Mouse (Mus musculus): ENCODE data around the gene Gpm6b. TPM values are rescaled to one million over a fixed set of nuclear protein-coding genes. Genes with fewer than 3 reads are reported as not detected.

The Gpm6b gene
- polyA plus RNA-seq, 1 experiment from 2014 or later = 6.0 TPM

DNA sequence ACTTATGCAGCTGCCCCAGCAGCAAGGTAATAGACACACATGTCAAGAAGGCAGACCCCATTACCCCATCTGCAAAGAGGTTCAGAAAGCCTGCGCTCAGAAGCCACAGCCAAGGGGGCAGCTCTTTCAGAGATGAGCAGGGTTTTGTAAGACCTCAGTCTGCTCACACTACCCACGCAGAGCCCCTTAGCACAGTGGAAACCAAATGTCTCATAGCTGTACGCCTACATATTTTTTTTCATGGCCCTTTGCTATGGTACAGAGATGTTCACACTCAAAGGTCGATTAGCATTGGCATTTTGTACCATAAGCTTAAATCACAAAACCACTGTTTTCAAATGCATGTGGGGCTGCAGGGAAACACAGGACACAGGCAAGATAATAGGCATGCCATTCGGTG, 11.9 kb upstream of the Gpm6b start:
- ATAC-seq (ENCODE audit: insufficient number of reproducible peaks, insufficient read depth, low FRiP score, low read depth) = no peak
- H3K9me3 ChIP-seq (ENCODE audit: control insufficient read depth, low read length) = no peaks in the 10 kb centered on the region
- H3K4me1 ChIP-seq (ENCODE audit: control insufficient read depth in 2 of 2, insufficient read depth in 2 of 2, low read length in 2 of 2) = no peaks in the 10 kb centered on the region
- H3K9ac ChIP-seq (ENCODE audit: low read length) = no peak overlapping the region
- 71% methylated on average over 5 of the region's 5 CpGs for WGBS
- no peak overlapping the region for H3K4me2 ChIP-seq (ENCODE audit: low read length)
- H3K4me3 ChIP-seq (ENCODE audit: control insufficient read depth in 1 of 2, insufficient read depth in 1 of 2, low read depth in 1 of 2, low read length in 2 of 2) = no peak overlapping the region
- no peaks in the 10 kb centered on the region for H3K27me3 ChIP-seq (ENCODE audit: control insufficient read depth, insufficient read depth, low read length)
- no peak overlapping the region for H3K27ac ChIP-seq (replicated peaks in 1 of 2; ENCODE audit: control insufficient read depth in 1 of 2, insufficient read depth in 1 of 2, low read depth in 2 of 2, low read length in 2 of 2)
- H3K36me3 ChIP-seq (ENCODE audit: control insufficient read depth, insufficient read depth, low read length) = no peaks in the 10 kb centered on the region

DNA sequence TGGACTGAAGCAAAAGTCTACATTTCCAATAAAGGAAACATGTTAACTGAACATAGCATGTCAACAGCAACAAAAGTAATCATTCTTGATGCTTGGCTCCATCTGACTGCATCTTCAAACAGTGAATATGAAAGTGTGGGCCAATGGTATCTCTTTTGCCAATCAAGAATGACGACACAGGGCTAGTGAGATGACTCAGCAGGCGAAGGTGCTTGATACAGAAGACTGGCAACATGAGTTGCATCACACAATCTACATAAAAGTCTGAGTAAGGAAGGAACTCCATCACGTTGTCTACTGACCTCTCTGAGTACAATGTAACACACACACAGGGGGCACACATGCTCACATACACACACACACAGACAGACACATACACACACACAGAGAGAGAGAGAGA, 9.0 kb upstream of the Gpm6b start:
- Histone ChIP-seq H3K4me3 (ENCODE audit: control insufficient read depth in 1 of 2, insufficient read depth in 1 of 2, low read depth in 1 of 2, low read length in 2 of 2) (no peak overlapping the region), H3K27me3 (ENCODE audit: control insufficient read depth, insufficient read depth, low read length) (no peaks in the 10 kb centered on the region), H3K9ac (ENCODE audit: low read length) (no peak overlapping the region), H3K36me3 (ENCODE audit: control insufficient read depth, insufficient read depth, low read length) (no peaks in the 10 kb centered on the region), H3K9me3 (ENCODE audit: control insufficient read depth, low read length) (no peaks in the 10 kb centered on the region), H3K27ac (replicated peaks in 1 of 2; ENCODE audit: control insufficient read depth in 1 of 2, insufficient read depth in 1 of 2, low read depth in 2 of 2, low read length in 2 of 2) (no peak overlapping the region), H3K4me1 (ENCODE audit: control insufficient read depth in 2 of 2, insufficient read depth in 2 of 2, low read length in 2 of 2) (no peaks in the 10 kb centered on the region), H3K4me2 (ENCODE audit: low read length) (no peak overlapping the region)
- ATAC-seq (ENCODE audit: insufficient number of reproducible peaks, insufficient read depth, low FRiP score, low read depth) = no peak
- 52% methylated on average over 3 of the region's 3 CpGs for WGBS

DNA sequence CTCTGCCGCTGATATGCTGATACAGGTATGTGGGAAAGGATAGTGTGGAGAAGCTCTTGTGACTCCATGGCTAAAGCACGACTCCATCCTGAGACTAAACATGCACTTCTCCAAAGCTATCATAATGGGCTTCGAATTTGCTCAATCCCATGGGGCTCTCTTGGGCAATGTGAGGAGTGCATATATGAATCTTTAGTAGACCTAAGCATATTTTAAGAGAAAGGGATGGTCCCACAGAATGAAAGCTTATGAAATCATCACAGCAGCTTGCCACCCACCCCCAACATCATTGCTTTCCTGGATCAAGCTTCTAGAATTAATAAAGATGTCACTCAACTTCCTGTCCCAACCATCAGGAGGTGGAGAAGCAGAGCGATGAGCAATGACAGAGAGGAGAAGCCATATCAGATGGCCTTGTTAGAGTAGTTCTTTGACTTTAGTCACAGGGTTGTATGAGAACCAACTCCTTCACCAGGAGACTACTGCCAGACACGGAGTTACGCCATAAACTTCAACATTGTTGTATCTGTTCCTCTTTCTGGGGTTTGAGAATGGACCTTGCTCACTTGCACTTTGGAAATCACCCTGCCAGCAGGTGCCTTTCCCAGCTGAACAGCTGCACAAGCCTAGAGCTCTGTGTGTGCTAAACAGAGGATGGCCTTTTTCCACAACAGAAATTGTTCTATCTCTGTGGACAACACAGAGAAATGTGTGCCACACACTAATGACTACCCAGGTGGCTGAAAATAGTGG, 8.0 kb upstream of the Gpm6b start:
- Histone ChIP-seq H3K4me2 (ENCODE audit: low read length) (no peak overlapping the region), H3K9me3 (ENCODE audit: control insufficient read depth, low read length) (no peaks in the 10 kb centered on the region), H3K27ac (replicated peaks in 1 of 2; ENCODE audit: control insufficient read depth in 1 of 2, insufficient read depth in 1 of 2, low read depth in 2 of 2, low read length in 2 of 2) (no peak overlapping the region), H3K27me3 (ENCODE audit: control insufficient read depth, insufficient read depth, low read length) (no peaks in the 10 kb centered on the region), H3K4me3 (ENCODE audit: control insufficient read depth in 1 of 2, insufficient read depth in 1 of 2, low read depth in 1 of 2, low read length in 2 of 2) (no peak overlapping the region), H3K36me3 (ENCODE audit: control insufficient read depth, insufficient read depth, low read length) (no peaks in the 10 kb centered on the region), H3K9ac (ENCODE audit: low read length) (no peak overlapping the region), H3K4me1 (ENCODE audit: control insufficient read depth in 2 of 2, insufficient read depth in 2 of 2, low read length in 2 of 2) (no peaks in the 10 kb centered on the region)
- ATAC-seq (ENCODE audit: insufficient number of reproducible peaks, insufficient read depth, low FRiP score, low read depth) = no peak
- WGBS = 78% methylated on average over 6 of the region's 6 CpGs

DNA sequence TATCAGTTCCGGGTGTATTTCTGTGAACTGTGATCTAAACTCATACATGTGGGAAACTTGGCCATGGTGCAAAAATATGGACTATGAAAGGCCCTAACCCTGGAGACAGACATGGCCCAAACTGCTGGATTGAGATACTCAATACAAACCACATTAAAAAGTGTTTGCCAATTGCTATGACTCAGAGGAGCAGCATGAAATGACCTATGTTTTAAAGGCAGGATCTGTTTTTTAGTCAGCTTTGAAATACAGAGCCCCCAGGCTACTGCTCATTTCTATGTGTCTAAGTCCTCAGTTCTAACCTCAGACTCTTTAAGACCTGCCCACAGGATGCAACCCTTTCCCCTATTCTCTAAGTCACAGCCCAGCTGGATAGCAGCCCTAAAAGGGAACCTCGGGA, 2.6 kb upstream of the Gpm6b start:
- Histone ChIP-seq H3K27me3 (ENCODE audit: control insufficient read depth, insufficient read depth, low read length) (peaks cover 10% of the 10 kb centered on the region), H3K9me3 (ENCODE audit: control insufficient read depth, low read length) (no peaks in the 10 kb centered on the region), H3K4me2 (ENCODE audit: low read length) (no peak overlapping the region), H3K27ac (replicated peaks in 1 of 2; ENCODE audit: control insufficient read depth in 1 of 2, insufficient read depth in 1 of 2, low read depth in 2 of 2, low read length in 2 of 2) (no peak overlapping the region), H3K9ac (ENCODE audit: low read length) (no peak overlapping the region), H3K4me1 (ENCODE audit: control insufficient read depth in 2 of 2, insufficient read depth in 2 of 2, low read length in 2 of 2) (no peaks in the 10 kb centered on the region; a peak in 1 of 4 replicates), H3K4me3 (ENCODE audit: control insufficient read depth in 1 of 2, insufficient read depth in 1 of 2, low read depth in 1 of 2, low read length in 2 of 2) (no peak overlapping the region), H3K36me3 (ENCODE audit: control insufficient read depth, insufficient read depth, low read length) (no peaks in the 10 kb centered on the region)
- WGBS = 46% methylated on average over 2 of the region's 2 CpGs
- no peak for ATAC-seq (ENCODE audit: insufficient number of reproducible peaks, insufficient read depth, low FRiP score, low read depth)

DNA sequence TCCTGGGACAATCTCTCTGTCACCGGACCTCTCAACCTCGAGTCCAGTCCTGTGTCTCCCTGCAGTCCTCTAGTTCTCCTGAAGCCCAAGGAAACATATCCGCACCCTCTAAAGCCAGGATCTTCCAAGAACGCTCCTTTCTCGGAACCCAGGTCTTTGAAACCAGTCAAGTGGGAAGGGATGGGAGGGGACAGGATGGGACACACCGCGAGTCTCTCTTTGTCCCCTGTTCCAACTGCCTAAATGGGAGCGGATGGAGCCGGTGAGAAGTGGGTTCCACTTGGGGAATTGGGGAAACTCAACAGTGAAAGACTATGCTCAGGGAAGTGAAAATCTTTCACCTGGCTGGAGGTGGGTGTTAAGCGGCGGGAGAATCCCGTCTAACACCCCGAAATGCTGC, 809 bp downstream of the Gpm6b start:
- Histone ChIP-seq H3K36me3 (ENCODE audit: control insufficient read depth, insufficient read depth, low read length) (no peaks in the 10 kb centered on the region), H3K27me3 (ENCODE audit: control insufficient read depth, insufficient read depth, low read length) (peaks cover 10% of the 10 kb centered on the region), H3K4me2 (ENCODE audit: low read length) (peak overlapping the region; percentile 94), H3K9ac (ENCODE audit: low read length) (peak overlapping the region; percentile 64), H3K27ac (replicated peaks in 1 of 2; ENCODE audit: control insufficient read depth in 1 of 2, insufficient read depth in 1 of 2, low read depth in 2 of 2, low read length in 2 of 2) (no peak overlapping the region), H3K9me3 (ENCODE audit: control insufficient read depth, low read length) (no peaks in the 10 kb centered on the region), H3K4me3 (ENCODE audit: control insufficient read depth in 1 of 2, insufficient read depth in 1 of 2, low read depth in 1 of 2, low read length in 2 of 2) (peak overlapping the region; percentile 52 to 55), H3K4me1 (ENCODE audit: control insufficient read depth in 2 of 2, insufficient read depth in 2 of 2, low read length in 2 of 2) (no peaks in the 10 kb centered on the region; a peak in 1 of 4 replicates)
- 28% methylated on average over 13 of the region's 13 CpGs for WGBS
- ATAC-seq (ENCODE audit: insufficient number of reproducible peaks, insufficient read depth, low FRiP score, low read depth) = no peak

DNA sequence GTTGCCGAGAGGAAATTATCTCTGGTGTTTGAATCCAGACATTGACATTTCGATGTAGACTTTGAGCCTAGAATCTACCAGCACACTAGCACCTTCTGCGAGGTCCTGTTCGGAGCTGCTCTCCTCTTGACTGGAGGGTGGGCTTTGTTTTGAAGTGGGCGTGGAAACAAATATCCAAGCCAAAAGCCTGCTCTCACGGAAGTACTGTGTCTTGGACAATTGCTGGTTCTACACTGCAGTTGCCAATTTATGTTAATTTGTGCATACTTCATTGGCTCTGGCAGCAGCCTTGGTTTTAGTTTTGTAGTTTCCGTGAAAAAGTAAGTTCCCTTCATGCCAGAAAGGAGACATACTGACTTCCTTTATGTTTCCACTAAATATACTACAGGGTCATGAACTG, 2.0 kb downstream of the Gpm6b start:
- Histone ChIP-seq H3K9me3 (ENCODE audit: control insufficient read depth, low read length) (no peaks in the 10 kb centered on the region), H3K9ac (ENCODE audit: low read length) (no peak overlapping the region), H3K4me1 (ENCODE audit: control insufficient read depth in 2 of 2, insufficient read depth in 2 of 2, low read length in 2 of 2) (no peaks in the 10 kb centered on the region; a peak in 1 of 4 replicates), H3K27ac (replicated peaks in 1 of 2; ENCODE audit: control insufficient read depth in 1 of 2, insufficient read depth in 1 of 2, low read depth in 2 of 2, low read length in 2 of 2) (no peak overlapping the region), H3K4me3 (ENCODE audit: control insufficient read depth in 1 of 2, insufficient read depth in 1 of 2, low read depth in 1 of 2, low read length in 2 of 2) (no peak overlapping the region), H3K4me2 (ENCODE audit: low read length) (no peak overlapping the region), H3K27me3 (ENCODE audit: control insufficient read depth, insufficient read depth, low read length) (peaks cover 10% of the 10 kb centered on the region), H3K36me3 (ENCODE audit: control insufficient read depth, insufficient read depth, low read length) (no peaks in the 10 kb centered on the region)
- ATAC-seq (ENCODE audit: insufficient number of reproducible peaks, insufficient read depth, low FRiP score, low read depth) = no peak
- 78% methylated on average over 7 of the region's 7 CpGs for WGBS

DNA sequence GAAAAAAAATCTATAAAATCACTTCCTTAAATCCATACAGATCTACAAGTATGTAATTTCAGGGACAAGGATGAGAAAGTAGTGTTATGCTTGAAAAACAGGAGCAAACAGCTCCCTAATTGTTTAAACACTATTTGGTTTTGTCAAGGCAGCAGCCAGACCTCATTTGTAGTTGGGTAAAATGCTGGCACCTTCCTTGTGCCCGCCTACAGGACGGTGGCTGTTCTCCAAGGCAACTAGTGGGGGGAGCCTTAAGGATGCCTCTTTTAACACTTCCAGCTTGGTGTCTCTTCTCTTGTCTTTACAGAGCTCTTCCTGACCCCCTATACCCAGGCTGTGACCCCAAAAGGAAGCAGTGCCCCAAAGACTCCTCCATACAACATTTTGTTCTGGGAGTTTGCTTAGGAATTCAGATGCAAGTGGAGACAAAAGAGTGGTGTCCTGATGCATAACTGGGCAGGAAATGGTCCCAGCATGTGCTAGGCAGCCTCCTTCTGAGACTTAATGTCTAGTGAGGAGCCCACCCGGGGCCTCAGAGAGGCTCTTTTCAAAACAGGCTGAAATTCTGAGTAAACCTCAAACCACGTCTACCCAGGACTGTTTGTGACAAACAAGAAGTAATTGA, 4.7 kb downstream of the Gpm6b start:
- ATAC-seq (ENCODE audit: insufficient number of reproducible peaks, insufficient read depth, low FRiP score, low read depth) = no peak
- no peaks in the 10 kb centered on the region for H3K36me3 ChIP-seq (ENCODE audit: control insufficient read depth, insufficient read depth, low read length)
- H3K4me3 ChIP-seq (ENCODE audit: control insufficient read depth in 1 of 2, insufficient read depth in 1 of 2, low read depth in 1 of 2, low read length in 2 of 2) = no peak overlapping the region
- WGBS = 50% methylated on average over 4 of the region's 4 CpGs
- no peaks in the 10 kb centered on the region; the same call in 1 of the 2 replicates for H3K27me3 ChIP-seq (ENCODE audit: control insufficient read depth, insufficient read depth, low read length)
- no peak overlapping the region for H3K4me2 ChIP-seq (ENCODE audit: low read length)
- H3K9me3 ChIP-seq (ENCODE audit: control insufficient read depth, low read length) = no peaks in the 10 kb centered on the region
- H3K27ac ChIP-seq (replicated peaks in 1 of 2; ENCODE audit: control insufficient read depth in 1 of 2, insufficient read depth in 1 of 2, low read depth in 2 of 2, low read length in 2 of 2) = no peak overlapping the region
- no peak overlapping the region for H3K9ac ChIP-seq (ENCODE audit: low read length)
- no peaks in the 10 kb centered on the region; a peak in 1 of 4 replicates for H3K4me1 ChIP-seq (ENCODE audit: control insufficient read depth in 2 of 2, insufficient read depth in 2 of 2, low read length in 2 of 2)

All from heart, embryonic 14.5 days (tissue).